Mouse (Mus musculus) c-Kit-positive CD71-negative TER-119-negative erythroid progenitor cells, embryonic 14.5 days (primary cell): ENCODE measurements around the gene Tgoln1.

Source experiments
- DNase-seq: peaks from one replicate; pipeline ENCODE4 v3.0.0-alpha.2; 2013; ENCODE audit warnings: low read depth

Gene Tgoln1

DNA sequence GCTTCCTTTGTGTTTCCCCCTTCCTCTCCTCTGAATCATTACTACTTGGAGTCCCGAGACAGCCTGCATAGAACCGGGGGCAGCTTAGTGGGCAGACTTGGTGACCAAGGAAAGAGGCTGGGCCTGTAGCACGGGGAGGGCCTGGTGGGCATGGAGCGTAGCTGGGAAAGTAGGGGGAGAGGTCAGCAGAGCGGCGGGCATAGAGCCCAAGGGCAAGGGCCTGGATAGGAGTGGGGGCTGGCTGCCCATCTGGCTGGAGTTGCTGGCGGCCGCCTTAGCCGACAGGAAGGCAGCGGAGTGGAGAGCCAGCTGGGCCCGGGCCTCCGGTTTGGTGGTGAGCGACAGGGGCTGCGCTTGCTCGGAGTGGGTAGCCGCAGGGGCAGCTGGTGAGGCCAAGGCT lies 10.5 kb upstream of the Tgoln1 start:
- DNase-seq, result no peak

DNA sequence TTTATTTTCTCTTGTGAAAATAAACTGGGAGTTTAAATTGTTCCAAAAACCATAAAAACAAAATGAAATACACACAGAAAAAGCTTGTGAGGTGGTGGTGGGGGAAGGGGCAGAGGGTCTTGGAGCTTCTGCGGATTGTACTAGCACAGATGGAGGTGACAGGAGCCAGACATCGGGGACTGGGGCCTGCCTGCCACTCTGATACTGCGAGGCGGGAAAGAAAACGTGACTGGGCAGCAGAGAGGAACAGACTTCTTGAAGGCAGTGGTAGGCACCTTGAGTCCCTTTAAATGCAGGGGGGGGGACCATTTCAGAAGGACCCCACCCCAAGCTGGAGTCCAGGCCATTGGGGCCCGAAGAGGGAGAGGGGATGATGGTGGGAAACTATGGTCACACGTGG lies 9.6 kb upstream of the Tgoln1 start:
- DNase-seq, result no peak

DNA sequence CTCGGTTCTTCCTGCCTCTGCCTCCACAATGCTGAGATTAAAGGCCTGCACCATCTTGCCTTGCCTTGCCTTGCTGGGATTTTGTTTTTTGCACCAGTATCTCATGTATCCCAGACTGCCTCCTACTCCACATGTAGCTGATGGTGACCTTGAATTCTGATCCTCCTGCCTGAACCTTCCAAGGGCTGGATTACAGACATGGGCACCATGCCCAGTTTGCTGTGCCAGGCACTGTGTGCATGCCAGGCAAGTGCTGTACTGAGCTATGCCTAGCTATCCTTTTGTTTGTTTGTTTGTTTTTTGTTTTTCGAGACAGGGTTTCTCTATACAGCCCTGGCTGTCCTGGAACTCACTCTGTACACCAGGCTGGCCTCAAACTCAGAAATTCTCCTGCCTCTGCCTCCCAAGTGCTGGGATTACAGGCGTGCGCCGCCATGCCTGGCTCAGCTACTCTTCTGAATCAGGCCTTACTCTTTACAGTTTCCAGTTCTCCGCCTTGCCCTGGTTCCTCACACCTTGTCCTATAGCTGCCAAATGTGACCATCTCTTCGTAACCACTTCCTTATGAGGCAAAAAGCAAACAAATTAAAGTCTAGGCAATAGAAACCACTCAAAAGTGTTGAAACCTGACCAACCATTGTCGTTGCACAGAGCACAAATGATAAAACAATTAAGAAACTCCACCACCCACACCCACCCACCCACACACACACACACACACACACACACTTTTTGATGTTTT lies 7.0 kb upstream of the Tgoln1 start:
- no peak for DNase-seq

DNA sequence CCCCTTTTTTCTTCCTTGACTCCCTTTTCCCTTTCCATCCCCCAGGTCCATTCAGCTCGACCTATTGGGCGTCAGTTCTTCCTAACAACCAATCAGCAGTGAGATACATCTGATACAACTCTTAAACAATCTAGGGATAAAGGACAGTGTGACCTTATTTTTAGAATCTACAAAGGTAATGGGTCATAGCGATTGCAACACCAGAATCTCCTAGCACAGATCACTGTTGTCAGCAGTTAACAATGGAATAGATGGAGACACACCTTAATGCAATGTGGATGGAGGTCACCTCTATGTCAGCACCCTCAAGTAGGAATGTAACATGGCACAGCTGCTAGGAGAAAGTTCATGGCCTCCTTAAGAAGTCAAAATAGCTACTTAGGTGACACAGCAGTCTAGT lies 6.1 kb upstream of the Tgoln1 start:
- DNase-seq, result no peak

DNA sequence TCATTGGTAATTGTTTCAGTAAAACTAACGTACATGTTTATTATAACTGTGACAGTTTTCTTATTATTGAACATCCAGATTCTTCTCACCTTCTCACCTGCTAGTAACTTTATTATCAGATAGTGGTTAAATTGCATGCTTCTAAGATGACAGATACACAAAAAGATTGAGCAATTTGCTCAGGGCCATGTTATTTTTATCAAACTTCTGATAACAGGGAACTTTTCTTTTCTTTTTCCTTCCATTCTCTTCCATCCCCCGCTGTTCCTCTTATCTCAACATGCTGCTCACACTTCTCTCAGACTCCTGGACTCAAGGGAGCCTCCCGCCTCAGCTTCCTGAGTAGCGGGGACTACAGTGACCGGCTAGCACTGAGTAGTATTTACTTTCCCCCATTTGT lies 4.1 kb upstream of the Tgoln1 start:
- no peak for DNase-seq

DNA sequence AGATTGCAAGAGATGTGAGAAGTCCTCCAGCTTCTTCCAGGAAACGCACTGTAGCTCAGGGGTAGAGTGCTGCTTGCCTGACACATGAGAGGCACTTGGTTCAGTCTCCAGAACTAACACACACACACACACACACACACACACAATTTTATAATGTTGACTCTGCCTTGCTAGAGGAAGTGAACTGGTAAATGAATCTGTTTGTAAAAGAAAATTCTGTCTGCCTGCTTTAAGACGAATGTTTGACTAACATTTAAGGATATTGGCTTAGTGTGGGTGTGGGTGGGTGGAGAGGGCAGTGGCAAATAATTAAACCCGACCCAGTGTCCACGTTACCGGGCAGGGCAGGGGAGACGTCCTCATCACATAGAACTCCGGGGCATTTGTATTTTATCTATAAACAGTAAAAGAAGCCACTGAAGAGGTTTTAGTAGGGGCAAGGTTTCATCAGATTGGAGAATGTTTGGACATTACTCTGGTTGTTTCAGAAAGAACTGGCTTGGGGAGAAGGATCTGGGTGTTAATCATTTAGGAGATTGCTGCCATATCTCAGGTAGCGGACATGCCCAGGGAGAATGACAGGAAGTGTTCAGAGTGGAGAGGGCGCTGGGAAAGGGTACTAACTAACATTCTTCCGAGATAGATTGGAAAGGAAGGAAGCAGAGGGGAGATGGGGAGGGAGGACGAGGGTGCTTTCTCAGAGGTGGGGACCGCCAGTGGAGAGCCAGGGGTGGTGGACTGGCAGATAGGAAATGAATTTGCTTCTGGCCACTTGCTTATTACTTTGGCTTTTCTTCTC lies 3.1 kb upstream of the Tgoln1 start:
- DNase-seq, result no peak

DNA sequence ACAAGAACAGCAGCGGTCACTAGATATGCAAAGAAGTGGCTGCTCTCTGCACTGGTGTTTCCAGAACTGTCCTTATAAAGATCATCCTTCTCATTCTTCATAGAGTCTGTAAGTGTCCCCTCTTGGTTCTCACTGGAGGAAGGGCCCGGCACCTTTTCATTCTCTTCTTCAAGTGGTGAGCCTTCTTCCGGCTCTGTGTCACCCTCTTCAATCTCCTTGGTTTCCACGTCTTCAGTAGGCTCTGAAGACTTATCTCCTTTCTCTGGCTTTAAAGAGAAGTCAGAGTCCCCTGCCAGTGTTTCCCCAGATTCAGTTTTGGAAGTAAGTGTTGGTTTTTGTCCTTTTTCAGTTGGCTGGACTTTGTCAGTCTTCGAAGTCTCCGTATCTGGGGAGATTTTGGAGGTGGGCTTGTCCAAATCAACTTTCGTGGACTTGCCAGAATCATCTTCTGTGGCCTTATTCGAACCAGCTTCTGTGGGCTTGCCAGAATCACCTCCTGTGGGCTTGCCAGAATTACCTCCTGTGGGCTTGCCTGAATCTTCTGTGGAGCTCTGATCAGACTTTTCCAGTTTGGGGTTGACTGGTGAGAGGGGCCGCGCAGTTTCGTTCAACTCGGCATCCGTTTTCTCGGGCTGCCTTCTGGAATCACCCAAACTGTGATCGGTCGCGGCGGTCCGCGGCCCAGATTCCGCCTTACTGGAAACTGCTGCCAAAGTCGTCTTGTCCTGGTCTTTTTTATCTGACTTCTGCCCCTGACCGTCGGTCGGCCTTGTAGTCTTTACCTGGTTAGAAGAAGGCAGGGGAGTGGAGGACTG lies 1.0 kb downstream of the Tgoln1 start:
- no peak for DNase-seq

DNA sequence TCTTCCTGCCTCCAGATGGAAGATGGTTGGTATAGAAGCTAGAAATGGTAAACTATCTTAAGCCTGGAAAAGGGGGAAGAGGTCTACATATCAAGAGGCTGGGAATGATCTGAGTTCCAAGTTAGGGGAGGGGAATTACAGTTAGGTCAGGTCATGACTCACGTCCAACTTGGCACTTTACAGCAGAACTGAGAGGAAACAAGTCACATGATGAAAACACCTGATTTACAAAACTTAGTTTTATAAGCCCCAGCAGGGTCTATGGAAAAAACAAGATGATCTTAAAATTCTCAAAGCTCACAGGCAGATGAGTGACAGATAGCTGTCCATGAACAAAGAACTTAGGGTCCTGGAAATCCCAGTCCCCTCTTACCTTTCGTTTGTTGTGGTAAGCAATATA lies 1.6 kb downstream of the Tgoln1 start:
- no peak for DNase-seq

DNA sequence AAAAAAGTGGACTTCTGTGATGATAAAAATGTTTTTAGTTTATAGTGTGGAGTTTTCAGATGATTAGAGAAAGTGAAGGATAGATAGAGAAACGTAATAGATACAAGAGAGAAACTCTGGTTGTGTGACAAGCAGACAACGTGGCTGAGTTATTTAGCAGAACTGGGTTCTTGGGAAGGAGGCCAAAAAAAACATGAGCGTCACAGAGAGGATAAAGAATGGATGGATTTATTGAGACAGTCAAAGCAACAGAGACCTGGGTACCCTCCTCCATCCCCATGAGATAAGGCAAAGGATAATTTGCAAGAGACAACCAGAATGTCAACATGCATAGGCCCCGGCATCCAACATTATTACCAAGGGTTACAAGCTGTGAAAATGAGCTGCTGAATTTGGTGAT lies 6.5 kb downstream of the Tgoln1 start:
- DNase-seq, result no peak

DNA sequence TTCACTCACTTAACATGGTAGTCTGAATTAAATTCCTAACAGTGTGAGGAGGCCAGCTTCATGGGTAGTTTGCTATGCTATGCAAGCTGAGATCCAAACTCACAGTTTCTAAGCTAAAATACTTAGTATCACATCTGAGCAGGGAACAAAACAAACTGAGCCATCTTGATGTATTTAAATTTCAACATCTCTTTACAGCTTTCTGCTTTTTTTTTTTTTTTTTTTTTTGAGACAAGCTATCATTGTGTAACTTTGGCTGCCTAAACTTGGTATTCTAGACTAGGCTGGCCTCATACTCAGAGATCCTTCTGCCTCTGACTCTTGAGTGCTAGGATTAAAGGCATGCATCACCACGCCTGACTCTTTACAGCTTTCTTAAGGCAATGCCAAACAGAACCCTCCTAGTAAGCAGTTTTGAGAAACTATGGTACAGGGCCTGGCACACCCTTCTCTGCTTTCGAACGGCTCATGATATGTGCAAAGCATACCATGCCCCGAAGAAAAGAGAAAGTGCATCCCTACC lies 8.1 kb downstream of the Tgoln1 start:
- no peak for DNase-seq

DNA sequence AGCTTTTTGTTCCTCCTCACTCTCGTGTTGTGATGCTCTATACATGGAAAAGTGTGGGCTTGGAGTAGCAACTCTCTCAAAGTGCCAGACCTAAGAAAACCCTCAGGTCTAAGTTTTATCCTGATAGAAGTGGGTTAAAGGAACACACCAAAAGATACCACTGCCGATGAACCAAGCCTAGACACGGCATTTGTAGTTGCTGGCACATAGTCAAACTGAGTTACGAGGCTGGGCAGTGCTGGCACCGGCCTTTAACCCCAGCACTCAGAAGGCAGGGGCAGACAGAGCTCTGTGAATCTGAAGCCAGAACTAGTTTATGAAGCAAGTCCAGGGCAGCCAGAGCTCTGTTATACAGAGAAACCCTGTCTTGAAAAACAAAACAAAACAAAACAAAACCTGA lies 9.1 kb downstream of the Tgoln1 start:
- no peak for DNase-seq

DNA sequence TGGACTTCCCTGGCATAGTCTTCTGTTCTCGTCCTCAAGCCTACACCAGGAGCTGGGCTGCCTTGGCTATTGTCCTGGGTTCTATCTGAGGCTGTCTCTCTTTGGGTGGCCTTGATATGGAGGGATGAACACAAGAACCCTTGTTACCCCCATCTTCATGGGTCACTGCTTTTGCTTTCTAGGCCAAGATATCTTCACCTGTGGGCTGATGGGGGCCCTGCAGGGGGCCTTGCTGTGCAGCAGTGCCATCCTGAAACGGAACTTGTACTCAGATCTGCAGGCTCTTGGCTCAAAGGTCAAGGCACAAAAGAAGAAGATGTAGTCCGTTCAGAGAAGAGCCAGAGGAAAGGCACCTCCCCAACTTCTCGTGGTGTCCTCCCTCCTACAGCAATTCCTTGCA lies 9.7 kb downstream of the Tgoln1 start:
- no peak for DNase-seq

DNA sequence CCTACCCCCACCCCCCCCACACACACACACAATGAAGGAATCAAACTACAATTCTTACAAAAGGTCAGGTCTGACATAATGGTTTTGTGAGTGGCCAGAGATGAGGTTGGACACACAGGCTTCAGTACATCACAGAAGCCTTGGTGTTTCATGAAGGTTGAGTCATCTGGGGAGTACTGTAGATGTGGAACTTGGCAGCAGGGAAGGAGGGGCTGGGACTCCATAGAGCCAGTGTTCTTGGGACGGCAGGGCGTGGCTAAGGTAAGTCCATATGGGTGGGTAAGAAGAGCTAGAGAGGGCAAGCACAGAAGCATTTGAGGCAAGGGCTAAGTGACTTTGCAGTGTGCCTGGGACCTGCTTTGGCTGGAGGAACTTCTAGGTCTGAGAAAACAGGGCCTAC lies 12.7 kb downstream of the Tgoln1 start:
- DNase-seq, result no peak

DNA sequence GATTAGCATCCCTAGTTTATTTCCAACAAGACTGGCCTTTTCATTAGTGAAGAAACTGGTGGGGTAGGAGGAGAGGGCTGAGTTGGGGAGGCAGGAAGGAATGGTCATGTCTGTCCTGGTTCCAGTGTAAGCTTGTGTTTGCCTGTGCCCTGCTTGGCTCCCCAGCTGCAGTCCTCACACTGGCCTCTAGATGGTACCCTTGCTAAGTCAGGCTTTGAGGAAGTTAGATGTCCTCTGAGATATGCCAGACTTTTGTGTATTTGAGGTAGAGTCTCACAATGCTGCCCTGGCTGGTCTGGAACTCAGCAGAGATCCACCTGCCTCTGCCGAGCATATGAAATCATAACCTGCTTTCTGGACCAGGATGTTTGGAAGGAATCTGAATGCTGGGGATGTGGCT lies 15.1 kb downstream of the Tgoln1 start:
- peak; percentile 86 for DNase-seq

DNA sequence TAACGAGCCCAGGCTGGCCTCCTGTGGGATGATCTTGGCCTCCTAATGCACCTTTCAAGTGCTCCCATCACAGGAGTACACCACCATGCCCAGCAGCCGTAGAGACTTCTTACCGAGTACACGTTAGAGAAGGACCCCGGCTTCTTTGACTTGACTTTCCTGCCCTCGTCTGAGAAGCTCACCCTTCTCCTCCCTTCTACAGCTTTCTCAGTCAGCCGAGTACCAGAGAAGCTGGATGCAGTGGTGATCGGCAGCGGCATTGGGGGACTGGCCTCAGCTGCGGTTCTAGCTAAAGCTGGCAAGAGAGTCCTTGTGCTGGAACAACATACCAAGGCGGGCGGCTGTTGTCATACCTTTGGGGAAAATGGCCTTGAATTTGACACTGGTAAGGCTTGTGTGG lies 16.0 kb downstream of the Tgoln1 start:
- no peak for DNase-seq

DNA sequence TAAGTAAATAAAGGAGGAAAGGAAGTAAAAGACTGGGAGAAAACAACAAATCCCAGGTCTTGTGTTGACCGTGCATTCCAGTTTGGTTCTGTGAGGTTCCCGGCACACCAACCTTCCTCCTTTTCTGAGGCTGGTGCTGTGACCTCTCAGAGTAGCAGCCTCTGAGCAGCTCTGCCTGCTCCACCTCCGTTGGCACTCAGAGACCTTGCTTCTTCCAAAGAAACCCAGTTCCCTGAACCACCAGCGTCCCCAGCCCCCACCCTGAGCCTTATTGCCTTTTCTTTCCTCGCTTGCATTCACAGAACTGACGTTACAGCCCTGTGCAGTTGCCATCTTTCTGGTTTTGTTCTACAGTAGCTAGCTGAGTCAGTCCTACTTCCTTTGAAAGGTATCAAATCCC lies 16.6 kb downstream of the Tgoln1 start:
- DNase-seq, result no peak

DNA sequence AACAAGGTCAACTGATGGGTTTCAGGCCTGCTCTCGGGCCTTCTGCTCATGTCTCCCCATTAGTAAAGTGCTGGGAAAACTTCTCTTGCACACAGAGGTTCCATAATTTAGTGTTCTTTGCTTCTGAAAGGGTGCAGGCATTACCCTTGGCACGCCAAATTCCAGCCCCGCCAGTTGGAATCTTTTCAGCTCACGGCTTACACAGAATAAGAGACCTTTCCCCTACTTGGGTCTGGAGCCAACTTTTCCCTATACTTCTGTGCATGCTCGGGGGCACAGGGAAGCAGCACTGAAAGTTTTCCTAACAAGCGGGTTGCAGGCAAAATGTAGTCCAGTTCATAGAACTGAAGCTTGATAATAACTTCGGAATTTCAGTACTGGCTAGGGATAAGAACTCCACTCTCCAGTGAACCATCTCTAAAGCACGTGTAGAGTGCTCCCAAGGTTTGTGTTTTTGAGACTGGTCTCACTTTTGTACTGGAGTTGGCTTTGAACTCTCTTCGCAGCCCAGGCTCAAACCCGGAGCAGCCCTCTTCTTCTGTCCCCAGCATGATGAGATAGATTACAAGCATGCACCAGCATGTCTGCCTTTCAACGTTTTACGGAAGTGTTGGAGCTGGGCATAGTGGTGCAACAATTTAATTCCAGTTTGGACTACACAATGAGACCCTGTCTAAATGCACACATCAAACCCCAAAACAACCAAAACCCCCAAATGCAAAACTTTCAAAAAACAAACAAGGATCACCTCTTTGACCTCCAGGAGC lies 17.8 kb downstream of the Tgoln1 start:
- DNase-seq, result no peak

DNA sequence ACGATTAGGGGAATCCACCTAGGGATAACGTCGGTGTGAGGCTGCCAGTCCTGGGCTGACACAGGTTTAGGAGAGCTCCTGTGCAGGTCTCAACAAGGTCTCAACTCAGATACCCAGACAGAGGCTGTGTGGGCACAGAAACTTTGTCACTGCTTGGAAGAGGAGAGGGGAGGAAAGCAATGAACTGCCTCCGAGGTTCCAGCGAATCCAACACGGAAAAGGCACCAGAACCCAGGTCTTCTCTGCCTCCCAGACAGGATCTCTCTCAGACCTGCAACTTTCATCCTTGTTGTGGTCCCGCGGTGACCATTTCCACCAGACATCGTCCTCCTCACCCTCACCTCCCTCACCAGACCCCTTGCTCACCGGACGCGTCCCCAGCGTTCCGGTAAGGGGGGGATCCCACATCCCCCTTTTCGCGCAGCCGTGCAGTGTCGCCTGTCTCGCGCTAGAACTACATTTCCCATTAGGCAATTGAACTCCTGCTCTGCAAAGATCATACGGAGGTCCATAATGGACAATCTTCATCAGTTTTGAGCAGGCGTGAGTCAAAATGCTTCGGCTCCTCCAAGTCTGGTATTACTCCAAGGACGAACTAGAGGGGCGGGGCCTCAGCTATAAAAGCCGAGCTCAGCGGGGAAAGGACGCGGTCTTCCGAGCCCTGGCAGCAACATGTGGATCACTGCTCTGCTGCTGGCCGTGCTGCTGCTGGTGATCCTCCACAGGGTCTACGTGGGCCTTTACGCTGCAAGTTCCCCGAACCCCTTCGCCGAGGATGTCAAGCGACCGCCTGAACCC lies 18.6 kb downstream of the Tgoln1 start, which contains the start of the genes Elmod3 and Retsat:
Gene Elmod3 (minus strand): TSS at position 458 of the 798 bp plus-strand sequence.
Gene Retsat (plus strand): TSS at position 520 of the 798 bp plus-strand sequence.
- DNase-seq, result peak; percentile 96

DNA sequence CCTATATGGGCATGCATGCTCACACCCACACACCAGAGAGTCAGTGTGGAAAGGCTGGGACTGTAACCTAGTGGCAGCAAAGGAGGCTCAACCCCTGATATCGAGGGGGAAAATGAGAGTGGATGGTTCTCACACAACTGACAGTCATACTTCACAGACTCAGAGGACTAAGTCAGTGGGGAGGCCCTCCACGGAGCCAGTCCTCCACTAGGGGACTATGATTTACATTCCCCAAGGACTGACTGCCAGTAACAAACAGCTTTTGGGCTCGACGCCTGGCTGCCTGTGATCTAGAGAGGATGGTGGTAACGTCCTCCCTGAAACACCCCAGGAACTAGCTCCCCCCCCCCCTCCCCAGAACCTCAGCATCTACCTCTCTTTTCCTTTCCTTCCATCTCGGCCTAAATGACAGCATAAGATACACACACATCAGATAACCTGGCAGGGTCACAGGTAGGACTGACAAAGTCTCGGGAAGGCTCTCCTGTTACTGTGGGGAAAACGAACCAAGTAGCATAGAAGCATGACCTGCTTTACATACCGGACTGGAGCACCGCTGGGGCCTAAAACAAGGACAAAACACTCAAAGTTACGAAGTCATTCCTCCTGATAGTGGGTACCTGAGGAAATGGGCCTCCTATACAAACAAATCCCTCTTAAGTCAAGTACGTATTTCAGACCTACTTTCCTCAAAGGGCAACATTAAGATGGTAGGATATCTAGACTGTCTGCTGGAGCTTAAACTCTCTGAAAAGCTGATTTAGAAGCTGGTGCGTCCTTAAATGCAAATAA lies 19.5 kb downstream of the Tgoln1 start:
- no peak for DNase-seq

DNA sequence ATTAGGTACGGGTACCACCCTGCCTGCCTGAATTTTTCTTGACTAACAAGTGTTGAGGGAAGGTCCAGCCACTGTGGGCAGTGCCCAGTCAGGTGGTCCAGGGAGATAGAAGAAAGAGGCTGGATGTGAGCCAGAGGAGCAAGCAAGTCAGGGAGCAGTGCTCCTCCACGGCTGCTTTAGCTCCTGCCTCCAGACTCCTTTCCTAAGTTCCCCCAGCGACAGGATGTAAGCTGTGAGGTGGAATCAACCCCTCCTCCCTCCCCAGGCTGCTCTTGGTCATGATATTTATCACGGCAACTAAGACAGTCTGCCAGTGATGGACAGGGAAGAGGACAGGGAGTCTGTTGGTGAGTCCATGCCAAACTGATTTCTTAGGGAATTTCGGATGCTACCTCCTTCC lies 22.9 kb downstream of the Tgoln1 start:
- DNase-seq, result no peak
